Mouse (Mus musculus) adipocyte (in vitro differentiated cells): ENCODE results near the gene Jag1.

Experiments
- DNase-seq: peaks from one replicate; pipeline ENCODE4 v3.0.0-alpha.2; 2016; ENCODE audit warnings: low spot score

Gene Jag1

DNA sequence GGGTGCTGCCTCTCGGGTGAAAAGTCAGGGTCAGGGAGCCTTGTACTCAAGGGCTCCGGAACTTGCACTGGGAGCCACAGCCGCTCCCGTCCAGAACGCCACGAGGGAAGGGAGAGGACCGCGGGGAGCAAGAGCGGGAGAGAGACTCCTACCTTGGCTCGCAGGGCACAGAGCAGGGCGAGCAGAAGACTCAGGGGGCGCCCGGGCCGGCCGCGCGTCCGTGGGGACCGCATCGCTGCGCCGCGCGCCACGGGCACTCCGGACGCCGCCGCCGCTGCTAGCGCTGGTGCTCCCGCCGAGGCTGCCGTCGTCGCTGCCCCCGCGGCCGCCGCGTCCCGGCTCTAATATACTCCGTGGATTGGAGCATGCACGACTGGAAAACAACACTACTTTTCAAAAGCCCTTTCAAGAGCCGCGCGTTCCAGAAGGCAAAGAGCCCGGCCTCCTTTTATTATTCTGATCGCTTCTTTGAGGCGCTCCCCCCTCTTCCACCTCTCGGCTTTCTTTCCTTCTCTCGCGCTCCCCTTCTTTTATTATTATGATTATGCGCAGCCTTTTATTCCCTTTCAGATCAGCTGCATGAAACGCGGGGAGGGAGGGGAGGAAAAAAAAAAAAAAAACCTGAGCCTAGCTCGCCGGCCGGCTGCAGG is at the start of gene Jag1:
Jag1 (minus strand) TSS at position 620 of the 650 bp plus-strand sequence.
- no peak for DNase-seq

DNA sequence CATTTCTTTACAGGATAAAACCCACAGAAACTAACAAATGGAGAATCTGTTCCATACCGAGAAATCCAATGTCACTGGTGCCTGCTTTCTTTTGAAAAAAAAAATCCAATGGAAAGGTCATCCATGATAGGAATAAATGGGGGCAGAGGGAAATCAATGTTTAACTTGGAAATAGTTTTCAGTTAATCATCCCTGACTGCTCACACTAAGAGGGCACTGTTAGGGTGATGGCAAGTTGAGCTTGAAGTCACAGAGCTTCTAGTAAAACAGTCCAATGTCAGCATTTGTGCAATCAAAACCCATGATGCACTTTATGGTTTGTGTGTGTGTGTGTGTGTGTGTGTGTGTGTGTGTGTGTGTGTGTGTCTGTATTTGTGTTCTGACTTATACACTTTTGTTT is 39.6 kb upstream of the Jag1 start:
- no peak for DNase-seq

DNA sequence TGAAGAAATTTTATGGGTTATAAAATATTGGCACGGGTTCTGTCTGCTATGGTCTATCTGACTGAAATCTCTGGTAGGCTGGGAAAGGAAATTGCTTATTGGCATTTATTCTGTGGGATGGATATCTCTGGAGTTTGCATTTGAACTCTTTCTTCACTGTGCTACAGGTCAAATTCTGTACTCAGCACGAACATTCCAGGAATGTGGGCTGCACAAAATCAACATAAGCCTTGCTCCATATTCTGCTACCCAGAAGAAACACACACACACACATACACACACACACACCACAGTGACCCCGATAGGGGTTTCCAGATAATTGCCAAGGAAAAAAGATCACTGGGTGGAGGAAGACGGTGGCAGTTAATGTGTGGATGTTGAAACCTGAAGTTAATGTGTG is 37.4 kb upstream of the Jag1 start:
- peak; percentile 28 for DNase-seq

DNA sequence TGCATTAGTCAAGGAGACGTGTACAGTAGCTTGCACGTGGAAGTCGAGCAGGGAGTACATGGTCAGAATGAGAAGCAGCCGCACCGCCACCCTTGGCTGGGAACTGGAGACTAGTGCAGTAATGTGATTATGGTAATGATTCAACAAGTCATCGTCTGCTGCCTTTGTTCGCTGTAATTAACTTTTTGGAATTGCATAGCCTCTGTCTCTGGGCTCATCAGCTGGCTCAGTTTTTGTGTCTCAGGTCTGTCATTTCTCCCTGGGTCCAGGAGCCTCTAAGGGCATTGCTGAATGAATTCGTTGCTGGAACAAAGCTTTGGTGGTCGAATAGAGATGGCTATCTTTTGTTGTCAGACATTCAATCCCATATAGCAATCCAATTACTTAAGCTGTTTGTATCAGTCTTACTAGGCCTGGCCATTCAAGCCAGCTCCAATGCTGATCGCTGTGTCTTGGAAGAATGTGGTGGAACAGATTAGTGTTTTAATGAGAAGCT is 36.8 kb upstream of the Jag1 start:
- no peak for DNase-seq

DNA sequence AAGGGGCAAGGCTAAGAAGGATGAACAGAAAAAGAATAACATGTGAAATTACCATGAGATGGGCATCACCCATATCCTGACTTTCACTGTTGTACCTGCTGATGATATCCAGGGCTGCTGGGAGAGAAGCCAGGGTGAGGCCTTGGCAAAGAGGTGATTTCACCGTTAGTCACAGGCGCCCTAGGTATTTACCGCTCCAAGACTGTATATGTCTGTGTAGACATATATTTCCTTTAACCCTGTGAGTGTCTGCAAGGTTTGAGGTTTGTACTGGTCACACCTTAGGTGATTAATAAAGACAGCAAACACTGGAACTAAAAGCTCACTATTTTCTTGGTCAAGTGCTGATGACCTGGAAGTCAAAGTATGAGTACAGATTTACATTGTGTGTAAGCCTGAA is 34.5 kb upstream of the Jag1 start:
- DNase-seq: no peak

DNA sequence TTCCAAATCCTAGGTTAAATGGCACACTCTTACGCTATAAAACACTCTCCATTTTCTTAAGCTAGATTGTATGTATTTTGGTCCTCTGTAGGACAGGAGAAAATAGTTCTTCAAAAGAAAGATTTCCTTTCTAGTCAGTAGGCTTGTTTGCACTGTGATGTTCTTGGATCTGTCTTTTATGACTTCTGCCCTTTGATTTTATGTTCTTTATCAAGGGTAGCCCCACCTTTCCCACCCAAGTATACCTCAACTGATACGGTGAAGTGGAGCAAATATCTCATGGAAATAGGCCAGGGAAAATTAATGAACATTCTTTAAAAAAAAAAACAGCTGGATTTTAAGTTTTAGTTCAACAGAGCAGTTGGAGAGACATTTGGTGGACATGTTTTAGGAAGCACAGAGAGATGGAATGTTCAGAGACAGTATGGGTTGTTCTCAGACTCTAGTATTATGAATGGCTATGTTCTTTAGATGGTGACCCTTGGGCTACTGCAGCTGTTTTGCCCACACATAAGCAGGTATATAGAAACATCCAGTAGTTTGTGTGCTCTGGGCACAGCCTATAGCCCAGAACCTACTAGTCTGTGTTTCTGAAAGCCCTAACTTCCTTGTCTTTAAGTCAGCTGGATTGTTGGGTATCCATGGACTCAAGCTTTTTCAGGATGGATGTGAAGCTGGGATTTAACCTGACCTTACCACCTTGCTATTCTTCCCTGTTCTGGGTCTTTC is 30.7 kb upstream of the Jag1 start:
- no peak for DNase-seq

DNA sequence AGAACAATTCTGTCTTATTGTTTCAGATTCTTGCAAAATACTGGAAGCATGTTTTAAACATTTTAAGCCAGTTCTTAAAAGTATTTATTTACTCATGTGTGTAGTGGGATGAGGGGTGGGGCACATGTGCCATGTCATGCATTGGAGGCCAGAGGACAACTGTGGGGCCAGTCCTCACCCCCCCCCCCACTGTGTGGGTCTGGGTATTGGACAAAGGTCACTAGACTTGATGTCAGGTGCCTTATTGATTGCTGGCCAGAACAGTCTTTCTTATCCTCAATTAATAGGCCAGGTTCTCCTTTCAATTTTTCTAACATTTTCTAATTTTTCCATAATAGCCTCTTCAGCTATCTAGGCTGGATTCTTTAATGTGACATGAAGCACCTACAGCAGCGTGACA is 21.6 kb upstream of the Jag1 start:
- no peak for DNase-seq

DNA sequence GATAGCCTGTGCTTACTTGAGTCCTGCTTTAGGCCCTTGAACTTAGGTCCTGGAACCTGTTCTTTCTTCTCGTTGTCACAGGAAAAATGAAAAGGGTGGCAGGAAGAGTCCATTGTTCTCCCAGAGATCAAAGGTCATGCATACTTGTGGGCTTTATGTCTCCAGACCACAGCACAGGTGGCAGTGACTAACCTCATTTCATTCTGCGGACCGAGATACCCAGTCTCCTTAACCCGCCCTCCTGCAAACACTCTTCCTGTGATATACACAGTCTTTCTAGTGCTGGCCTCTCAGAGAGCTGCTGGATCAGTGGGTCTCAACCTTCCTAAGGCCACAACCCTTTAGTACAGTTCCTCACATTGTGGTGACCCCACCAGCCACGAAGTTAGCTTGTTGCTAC is 17.6 kb upstream of the Jag1 start:
- no peak for DNase-seq

DNA sequence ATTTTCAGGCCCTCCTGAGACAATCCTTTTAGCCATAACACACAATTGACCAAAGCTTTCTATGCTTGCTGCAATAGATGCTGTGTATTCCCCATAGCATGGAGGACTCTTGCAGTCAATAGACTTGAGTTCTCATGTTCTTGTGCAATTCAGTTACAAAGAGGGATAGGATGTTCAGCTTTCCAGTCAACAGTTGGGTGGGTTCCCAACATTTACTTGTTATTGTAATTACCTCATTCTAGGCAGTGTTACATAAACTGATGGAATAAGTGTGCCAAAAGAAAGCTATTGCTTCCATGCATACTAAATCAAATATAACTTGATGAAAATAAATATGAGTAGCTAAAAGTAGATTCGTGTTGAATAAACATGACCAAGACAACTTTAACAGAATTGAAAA is 8.4 kb upstream of the Jag1 start:
- DNase-seq: peak; percentile 64

DNA sequence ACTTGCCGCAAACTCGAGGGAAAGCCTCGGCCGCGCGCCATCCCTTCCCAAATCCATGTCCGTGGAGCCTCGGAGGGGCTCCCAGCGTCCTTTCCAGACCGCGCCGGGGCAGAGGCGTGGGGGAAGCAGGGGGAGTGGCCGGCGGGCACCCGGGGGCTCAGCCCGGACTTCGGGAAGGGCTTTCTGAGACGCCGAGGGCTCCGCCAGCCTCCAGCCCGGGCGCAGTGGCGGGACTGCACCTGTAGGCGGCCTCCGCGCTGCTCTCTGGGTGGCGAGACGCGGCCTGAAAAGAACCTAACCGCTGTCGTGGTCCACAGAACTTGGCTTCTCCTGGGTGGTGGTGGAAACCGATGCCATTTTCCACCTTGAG is 862 bp upstream of the Jag1 start:
- peak; percentile 86 for DNase-seq

DNA sequence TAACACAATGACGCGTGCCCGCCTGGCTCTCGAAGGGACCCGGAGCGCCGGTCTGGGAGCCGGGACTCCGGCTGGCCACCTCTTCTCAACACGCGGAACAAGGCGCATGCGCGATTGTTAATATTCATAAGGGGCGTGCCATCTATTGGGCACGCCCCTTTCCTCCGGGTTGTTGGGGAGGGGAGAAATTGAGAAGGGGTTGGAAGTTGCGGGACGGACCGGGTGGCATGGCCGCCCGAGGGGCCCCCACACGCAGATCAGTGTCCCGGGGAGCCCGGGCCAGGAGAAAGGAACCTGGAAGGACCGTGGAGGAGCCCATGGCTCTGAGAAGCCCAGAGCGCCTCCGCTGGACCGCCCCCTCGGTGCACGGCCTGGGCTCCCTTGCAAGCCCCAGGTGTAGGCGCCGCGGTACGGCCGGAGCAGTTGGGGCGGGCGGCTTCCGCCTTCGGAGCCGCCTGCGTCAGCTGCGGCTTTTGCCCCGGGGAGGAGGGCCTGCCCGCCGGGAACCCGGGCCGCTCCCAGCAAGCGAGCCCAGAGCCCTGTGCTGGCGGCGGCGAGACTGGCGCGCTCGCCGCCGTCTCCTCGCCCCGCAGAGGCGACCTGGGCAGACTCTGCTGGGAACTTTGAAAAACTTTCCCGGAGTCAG is 354 bp upstream of the Jag1 start:
- peak; percentile 99 for DNase-seq

DNA sequence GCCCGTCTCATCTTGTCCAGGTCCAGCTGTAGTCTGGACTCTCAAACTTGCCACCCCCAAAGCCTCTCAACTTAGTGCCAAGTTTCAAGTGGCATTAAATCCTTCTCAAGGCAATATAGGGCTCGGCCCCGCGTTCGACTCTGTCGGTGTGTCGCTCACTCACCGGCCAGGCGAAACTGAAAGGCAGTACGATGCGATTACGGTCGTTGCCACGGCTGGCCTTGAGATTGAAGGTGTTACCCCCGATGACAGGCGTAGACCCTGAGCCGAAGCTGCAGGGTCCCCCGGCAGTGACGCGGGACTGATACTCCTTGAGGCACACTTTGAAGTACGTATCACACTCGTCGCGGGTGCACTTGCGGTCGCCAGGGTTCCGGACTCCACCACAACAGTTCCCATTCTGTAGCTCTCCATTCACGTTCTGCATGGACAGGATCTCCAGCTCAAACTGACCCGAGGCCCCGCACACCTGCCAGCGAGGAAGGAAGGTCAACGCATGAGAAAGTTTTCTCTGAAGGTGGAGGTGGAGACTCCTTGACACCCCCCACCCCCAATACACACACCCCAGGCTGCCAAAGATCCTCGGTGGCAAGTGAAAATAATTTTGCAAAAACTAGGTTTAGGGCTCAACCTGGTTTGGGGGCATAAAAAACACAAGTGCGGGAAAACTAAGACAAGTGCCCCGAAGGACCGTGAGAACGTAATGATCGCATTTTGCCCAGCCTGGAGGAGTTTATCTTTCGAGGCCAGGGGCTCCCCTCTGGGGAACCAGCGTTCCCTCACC is 1.0 kb downstream of the Jag1 start:
- peak; percentile 71 for DNase-seq

DNA sequence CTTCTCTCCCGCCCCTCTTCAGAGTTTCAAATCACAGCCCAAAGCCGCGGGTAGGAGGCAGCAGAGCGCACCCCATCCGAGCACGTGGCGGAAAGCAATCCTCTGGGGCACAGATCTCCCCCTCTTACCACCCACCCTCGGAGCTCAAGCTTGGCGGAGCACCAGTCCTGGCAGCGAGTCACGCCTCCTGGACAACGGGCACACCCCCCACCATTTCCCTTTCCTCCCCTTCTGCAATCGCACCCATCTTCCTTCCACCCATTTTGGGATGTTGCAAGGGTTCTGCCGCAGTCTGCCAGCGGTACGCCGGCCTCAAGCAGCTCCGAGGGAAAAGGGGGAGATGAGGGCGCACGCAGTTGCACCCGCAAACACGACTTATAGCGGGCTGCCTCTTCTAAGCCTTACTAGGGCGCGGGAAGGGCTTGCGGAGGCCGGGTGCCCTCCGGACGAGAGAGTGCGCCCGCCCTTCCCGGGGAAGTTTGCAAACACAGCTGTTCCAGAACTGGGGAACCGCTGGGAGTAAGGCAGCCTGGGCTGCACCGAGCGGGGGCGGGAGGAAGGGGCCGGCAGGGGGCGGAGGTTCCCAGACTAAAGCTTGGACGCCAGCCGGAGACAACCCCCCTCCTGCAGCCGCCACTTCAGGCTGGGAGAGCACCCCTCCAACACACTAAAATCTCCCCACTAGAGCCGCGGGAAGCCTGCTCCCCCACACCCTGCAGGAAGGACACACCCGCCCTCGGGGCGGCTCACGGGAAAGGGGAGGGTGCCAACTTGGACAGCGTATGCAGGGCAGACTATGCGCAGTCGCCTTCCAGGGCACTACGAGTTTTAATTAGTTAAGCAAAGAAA is 2.0 kb downstream of the Jag1 start:
- DNase-seq: peak; percentile 96

DNA sequence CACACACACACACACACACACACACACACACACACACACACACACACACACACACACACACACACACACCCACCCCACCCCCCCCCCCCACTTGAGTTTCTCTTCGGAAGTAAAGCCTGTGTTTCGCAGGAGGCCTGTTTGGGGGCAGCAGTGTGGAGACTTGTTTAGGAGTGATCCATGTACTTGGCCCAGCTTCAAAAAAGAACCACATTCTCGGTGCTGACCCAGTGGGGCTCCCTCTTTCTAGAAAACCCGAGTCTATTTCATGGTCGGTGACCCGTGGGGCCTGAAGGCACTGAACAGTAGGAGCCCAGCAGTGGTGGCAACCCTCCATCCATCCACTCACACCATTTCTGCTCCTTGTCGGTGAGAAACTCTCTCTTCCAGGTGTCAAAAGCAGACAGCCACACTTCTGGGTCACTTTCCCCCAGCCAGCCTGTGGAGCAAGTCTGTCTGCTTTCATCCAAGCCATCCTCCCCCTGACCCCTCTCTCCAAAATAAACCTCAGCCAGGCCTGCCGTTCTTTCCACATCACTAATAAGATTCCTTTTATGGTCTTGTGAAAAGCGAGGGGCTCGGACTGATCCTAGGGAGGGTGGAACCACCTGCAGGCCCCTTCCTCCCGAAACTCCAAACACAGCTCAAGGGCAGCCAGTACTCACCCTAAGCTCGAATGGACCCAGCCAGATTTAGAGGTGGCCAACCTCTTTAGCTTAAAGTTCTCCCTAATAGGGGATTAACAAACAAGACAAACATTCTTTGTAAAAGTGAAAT is 3.0 kb downstream of the Jag1 start:
- DNase-seq: peak; percentile 54

DNA sequence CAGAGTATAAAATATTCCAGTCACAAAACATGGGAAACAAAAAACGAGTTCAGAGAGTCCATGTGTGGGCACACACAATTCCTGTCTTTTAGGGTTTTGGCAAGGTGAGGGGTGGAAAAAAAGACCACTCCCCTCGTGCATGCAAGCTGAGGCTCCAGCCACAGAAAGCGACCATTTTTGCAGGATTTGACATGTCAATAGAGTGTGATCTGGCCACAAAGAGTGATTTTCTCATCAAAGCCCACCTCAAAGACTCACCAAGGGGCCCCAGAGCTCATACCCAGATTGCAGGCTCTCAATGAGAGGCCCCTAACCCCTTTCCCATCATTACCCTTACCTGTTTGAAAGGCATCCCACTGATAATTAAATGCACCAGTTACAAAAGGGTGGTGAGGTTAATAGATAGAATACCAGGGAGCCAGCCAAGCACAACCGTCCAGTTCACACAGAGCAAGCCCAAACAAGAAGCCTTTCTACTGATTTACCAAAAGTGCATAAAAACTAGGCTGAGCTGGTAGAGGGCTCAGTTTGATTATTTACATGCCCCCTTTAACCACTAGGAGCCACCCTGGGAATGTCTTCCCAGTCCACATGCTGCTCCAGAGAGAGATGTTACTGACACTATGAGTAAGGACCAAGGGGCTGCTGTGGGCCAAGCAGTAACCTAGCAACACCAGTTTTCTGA is 6.1 kb downstream of the Jag1 start:
- DNase-seq: no peak

DNA sequence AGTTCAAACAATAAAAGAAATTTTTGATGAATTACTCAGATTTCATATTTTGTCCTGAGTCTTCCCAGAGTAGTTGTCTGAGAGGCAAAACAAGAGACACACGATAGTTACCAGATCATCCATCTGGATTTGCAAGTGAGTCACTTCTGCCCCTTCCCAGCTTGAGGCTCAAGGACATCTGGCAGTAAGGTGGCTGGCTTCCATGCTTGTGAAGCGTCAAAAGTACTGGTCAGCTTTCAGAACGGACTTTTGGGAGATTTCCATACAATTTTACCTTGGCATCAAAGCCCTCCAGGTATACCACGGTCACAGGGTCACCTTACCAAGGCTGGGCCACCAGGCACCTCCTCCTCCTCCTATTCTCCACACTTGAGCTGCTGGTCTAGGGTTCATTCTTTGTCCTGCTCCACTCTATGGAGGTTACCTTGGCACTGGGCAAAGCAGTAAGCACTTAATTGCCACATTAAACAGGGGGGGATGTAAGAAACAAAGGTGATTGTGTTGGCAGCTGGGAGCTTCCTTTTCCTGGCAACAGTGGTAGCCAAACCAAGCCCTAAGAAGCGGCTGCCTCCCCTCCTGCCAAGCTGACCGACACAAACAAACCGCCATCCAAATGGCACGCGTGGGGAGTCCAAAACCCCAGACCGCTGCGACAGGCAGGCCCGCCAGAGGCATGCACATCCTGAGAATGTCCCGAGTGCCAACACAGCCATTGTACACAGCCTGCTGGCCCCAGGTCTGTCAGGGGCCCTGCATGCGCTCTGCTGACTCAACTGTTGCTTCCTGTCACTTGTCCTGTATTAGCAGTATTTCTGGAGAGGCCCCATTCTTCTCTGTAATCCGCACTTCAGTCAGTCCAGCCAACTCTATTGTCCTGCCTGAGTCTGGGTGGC is 6.9 kb downstream of the Jag1 start:
- no peak for DNase-seq

DNA sequence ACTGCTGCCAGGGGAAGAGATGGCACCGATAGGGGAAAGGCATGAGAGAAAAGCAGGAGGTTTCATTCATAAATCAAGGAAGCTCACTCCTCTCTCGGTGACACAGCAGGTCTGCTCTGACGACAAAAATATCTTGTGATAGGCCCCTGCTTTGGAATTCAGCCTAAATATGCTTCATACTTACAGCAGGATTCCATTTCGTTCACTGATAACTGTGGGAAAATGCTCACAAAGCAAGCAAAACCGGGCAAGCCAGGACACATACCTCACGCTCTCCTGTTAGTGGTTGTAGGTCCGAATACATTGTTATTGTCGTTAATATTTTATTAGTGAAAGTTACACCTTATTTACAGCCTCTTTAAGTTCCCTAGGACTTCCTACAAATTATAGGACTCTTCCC is 8.5 kb downstream of the Jag1 start:
- no peak for DNase-seq

DNA sequence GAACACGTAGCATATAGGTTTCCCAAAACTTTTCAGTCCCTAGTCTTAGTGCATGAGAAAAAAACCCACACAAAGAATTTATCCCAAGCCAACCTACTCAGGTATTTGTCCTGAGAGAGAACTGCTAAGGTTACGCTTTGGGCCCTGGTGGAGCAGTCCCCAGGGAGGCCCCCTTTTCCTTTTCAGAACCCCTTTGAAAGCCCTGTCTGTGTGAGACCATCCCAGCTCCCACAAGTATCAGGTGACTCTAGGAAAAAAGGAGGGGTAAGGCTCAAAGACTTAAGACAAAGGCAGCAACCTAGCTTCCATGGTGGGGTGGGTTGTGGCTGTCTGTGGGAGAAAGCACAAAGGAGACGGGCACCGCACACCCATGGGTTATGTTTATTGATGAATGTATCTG is 9.2 kb downstream of the Jag1 start:
- DNase-seq: no peak

DNA sequence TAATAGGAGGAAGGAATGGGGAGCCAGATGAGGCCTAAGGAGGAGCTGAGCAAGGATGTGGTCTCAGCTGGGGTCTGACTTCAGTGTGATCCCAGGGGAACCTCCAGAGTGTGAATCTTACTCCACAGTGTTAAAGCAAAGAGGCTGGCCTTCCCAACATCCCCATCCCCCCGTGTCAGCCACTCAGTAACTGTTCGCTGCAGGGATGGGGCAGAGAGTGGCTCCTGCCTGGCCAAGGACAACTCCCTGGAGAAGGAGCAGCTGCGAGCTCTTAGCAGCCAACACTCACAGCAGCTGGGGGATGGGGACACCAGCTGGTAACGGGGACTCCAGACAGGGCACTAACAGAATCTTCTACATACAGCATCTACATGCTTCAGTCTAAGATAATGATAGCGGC is 15.4 kb downstream of the Jag1 start:
- peak; percentile 45 for DNase-seq
